Mouse (Mus musculus): ENCODE data around the gene Dock9. TPM values are rescaled to one million over a fixed set of nuclear protein-coding genes. Genes with fewer than 3 reads are reported as not detected.

Dock9 gene
- polyA plus RNA-seq (2012), result 0.04 TPM in 1 of 2 replicates, not detected in the other

DNA sequence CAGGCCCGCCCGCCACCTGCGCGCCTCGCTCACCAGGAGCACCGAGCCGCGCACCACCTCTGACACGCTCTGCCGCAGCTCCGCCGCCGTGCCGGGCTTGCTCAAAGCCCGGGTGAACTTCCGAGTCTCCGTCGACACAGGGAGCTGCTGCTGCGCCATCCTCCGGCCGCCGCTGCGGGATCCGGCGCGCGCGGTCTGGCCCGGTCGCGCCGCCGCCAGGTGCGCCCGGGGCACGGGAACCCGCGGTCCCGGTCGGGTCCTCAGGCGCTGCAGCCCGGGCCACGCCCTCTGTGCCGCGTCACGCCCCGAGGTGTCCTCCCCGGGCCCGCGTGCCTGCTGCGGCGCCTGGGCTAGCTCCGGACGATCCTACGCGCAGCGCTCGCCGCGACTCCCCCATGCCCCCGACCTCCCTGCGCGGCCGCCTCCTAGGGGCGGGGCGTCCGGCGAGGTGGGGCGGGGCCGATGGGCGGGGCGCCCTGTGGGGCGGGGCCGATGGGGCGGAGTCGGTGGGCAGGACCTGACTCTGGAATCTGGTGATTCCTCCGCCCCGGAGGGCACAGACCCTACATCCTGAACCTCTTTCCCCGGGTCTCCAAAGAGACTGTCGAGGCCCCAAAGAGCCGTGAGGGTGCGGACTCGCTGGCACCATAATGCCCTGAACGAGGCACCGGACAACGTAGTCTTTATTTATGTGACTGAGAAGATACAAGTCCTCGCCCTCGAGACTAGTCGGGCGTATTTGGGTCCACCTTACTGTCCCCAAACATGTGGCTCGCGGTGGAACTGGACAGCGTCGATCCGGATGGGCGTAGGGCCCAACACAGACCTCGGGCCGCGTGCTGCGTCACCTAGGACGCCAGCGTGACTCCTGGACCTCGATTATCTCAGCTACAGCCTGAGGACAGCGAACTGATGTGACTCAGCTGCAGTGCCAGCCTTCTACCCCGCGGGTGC, at the start of gene Dock9:
Dock9 (minus strand) TSS at position 381 of the 954 bp plus-strand sequence.
- TF ChIP-seq TAL1 (IDR thresholded peaks at IDR 0.05; ENCODE audit: low read length) (no peak), GATA1 (IDR thresholded peaks at IDR 0.05; ENCODE audit: low read length) (no peak)
- H3K4me1 ChIP-seq (ENCODE audit: control insufficient read depth), result peaks cover 31% of the 10 kb centered on the region
- H3K4me3 ChIP-seq (replicated peaks), result peak within 1 kb of the TSS; percentile 67
- no peaks in the 10 kb centered on the region for H3K9me3 ChIP-seq (ENCODE audit: control insufficient read depth, low read length)
- H3K27me3 ChIP-seq (ENCODE audit: control insufficient read depth), result peaks cover 27% of the 10 kb centered on the region
- no peaks in the 10 kb centered on the region for H3K36me3 ChIP-seq (ENCODE audit: control insufficient read depth)

- Histone ChIP-seq H3K4me1 (ENCODE audit: control insufficient read depth) (no peaks in the 10 kb centered on the region), H3K36me3 (ENCODE audit: control insufficient read depth) (no peaks in the 10 kb centered on the region), H3K4me3 (replicated peaks) (no peak overlapping the region), H3K9me3 (ENCODE audit: control insufficient read depth, low read length) (peaks cover 2% of the 10 kb centered on the region; the same call in 1 of the 2 replicates), H3K27me3 (ENCODE audit: control insufficient read depth) (no peaks in the 10 kb centered on the region)
- no peak for TF ChIP-seq TAL1 (IDR thresholded peaks at IDR 0.05; ENCODE audit: low read length)
- no peak for TF ChIP-seq GATA1 (IDR thresholded peaks at IDR 0.05; ENCODE audit: low read length)
These were observed 46.8 kb upstream of the Dock9 start for GRCm38 (mm10) chr14:121844486-121844885.

GRCm38 (mm10) chr14:121840217-121840616, 42.6 kb upstream of the Dock9 start:
- TF ChIP-seq GATA1 (IDR thresholded peaks at IDR 0.05; ENCODE audit: low read length) (no peak), TAL1 (IDR thresholded peaks at IDR 0.05; ENCODE audit: low read length) (no peak)
- Histone ChIP-seq H3K36me3 (ENCODE audit: control insufficient read depth) (no peaks in the 10 kb centered on the region), H3K4me1 (ENCODE audit: control insufficient read depth) (no peaks in the 10 kb centered on the region), H3K9me3 (ENCODE audit: control insufficient read depth, low read length) (peaks cover 20% of the 10 kb centered on the region), H3K4me3 (replicated peaks) (no peak overlapping the region), H3K27me3 (ENCODE audit: control insufficient read depth) (no peaks in the 10 kb centered on the region)

DNA sequence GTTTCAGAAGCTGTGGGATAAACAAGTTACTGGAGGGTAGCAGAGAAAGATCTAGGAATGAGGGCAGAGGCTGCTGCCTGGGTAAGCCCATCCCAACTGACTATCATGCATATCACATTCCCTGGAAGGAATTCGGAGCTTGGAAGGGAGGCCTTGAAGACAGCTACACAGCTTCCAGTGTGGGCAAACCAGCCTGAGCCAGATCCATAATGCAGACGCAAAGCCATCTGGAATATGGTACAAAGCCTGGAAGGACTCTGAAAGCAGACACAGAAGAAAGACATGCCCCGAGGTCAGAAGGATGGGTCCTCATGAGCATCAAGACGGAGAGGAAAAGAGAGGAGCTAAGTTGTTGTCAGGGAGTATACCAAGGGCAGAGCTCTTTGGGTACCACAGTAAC, 40.5 kb upstream of the Dock9 start:
- Histone ChIP-seq H3K36me3 (ENCODE audit: control insufficient read depth) (no peaks in the 10 kb centered on the region), H3K4me3 (replicated peaks) (no peak overlapping the region), H3K4me1 (ENCODE audit: control insufficient read depth) (no peaks in the 10 kb centered on the region), H3K9me3 (ENCODE audit: control insufficient read depth, low read length) (peaks cover 22% of the 10 kb centered on the region), H3K27me3 (ENCODE audit: control insufficient read depth) (no peaks in the 10 kb centered on the region)
- TF ChIP-seq GATA1 (IDR thresholded peaks at IDR 0.05; ENCODE audit: low read length), result no peak
- TF ChIP-seq TAL1 (IDR thresholded peaks at IDR 0.05; ENCODE audit: low read length), result no peak

DNA sequence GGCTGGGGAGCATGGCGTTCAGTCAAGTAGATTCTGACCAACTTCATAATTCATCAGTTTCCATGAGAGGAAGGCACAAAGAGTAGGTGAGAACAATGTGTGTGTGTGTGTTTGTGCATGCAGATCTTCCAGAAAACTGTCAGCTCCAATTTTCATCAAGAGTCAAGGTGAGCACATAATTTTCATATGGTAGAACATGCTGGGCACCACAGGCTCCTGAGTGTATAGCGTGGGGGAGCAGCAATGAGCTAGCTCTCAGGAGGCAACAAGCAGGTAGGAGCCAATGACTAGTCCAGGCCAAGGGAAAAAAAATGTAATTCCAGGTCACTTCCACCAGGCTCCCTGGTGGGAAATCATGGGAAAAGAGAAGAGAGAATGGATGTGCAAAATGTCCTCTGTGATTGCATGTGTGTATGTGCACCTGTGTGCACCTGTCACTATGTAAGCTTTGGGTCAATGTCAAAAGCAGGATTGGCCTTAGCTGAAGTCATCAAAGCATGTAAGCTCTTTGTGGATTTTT, 35.4 kb upstream of the Dock9 start:
- no peaks in the 10 kb centered on the region for H3K4me1 ChIP-seq (ENCODE audit: control insufficient read depth)
- H3K4me3 ChIP-seq (replicated peaks), result no peak overlapping the region
- peaks cover 10% of the 10 kb centered on the region for H3K9me3 ChIP-seq (ENCODE audit: control insufficient read depth, low read length)
- no peak for TF ChIP-seq GATA1 (IDR thresholded peaks at IDR 0.05; ENCODE audit: low read length)
- no peak for TF ChIP-seq TAL1 (IDR thresholded peaks at IDR 0.05; ENCODE audit: low read length)
- H3K36me3 ChIP-seq (ENCODE audit: control insufficient read depth), result no peaks in the 10 kb centered on the region
- H3K27me3 ChIP-seq (ENCODE audit: control insufficient read depth), result no peaks in the 10 kb centered on the region

DNA sequence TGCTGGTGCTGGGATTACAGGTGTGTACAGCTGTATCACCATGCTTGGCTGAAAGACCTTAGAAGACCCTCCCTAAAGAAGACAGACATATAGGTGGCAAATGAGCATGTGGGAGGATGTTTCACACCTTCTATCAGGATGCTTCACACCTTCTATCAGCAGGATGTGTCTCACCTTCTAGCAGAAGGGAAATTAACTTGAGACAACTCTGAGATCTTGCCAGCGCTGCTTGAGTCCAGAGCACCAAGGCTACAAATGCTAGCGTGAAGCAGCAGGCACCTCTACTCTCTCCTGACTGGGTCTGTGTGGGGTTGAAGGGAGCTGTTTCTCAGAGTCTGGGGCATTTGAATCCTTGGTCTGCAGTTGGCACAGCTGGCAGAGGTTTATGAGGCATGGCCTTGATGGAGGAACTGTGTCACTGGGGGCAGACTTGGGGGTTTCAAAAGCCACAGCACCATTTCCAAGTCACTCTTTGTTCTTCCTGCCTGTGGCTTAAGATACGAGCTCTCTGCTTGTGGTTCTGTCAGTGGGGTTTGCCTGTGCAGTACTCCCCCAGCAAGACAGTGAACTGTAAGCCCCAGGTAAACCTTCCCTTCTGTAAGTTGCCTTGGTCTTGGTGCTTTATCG, 32.3 kb upstream of the Dock9 start:
- no peaks in the 10 kb centered on the region for H3K36me3 ChIP-seq (ENCODE audit: control insufficient read depth)
- H3K9me3 ChIP-seq (ENCODE audit: control insufficient read depth, low read length), result peaks cover 1% of the 10 kb centered on the region; the same call in 1 of the 2 replicates
- no peak for TF ChIP-seq GATA1 (IDR thresholded peaks at IDR 0.05; ENCODE audit: low read length)
- TF ChIP-seq TAL1 (IDR thresholded peaks at IDR 0.05; ENCODE audit: low read length), result no peak
- H3K4me1 ChIP-seq (ENCODE audit: control insufficient read depth), result no peaks in the 10 kb centered on the region
- no peak overlapping the region for H3K4me3 ChIP-seq (replicated peaks)
- no peaks in the 10 kb centered on the region for H3K27me3 ChIP-seq (ENCODE audit: control insufficient read depth)

DNA sequence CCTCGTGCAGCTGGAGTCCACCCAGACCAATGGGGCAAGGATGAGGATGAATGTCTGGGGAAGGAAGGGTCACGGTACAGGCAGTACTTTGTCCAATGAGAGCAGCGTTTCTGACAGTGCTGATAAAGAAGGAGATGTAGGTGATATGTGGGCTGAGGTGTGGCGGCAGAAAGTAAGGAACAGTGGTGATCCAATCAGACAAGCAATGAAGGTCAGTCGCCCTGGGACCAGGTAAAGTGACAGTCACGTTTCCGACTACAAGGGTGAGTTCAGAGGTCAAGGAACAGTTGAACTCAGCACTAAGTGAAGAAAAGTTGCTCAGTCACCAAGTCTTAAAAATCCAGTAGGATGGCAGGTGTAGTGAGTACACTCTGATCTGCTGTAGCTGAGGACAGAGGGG, 29.5 kb upstream of the Dock9 start:
- TF ChIP-seq TAL1 (IDR thresholded peaks at IDR 0.05; ENCODE audit: low read length), result no peak
- TF ChIP-seq GATA1 (IDR thresholded peaks at IDR 0.05; ENCODE audit: low read length), result no peak
- Histone ChIP-seq H3K4me1 (ENCODE audit: control insufficient read depth) (no peaks in the 10 kb centered on the region), H3K4me3 (replicated peaks) (no peak overlapping the region), H3K27me3 (ENCODE audit: control insufficient read depth) (no peaks in the 10 kb centered on the region), H3K9me3 (ENCODE audit: control insufficient read depth, low read length) (no peaks in the 10 kb centered on the region), H3K36me3 (ENCODE audit: control insufficient read depth) (no peaks in the 10 kb centered on the region)

GRCm38 (mm10) chr14:121825521-121826445, 28.1 kb upstream of the Dock9 start:
- no peaks in the 10 kb centered on the region for H3K36me3 ChIP-seq (ENCODE audit: control insufficient read depth)
- no peaks in the 10 kb centered on the region for H3K9me3 ChIP-seq (ENCODE audit: control insufficient read depth, low read length)
- H3K4me1 ChIP-seq (ENCODE audit: control insufficient read depth), result no peaks in the 10 kb centered on the region
- TF ChIP-seq GATA1 (IDR thresholded peaks at IDR 0.05; ENCODE audit: low read length), result no peak
- no peak for TF ChIP-seq TAL1 (IDR thresholded peaks at IDR 0.05; ENCODE audit: low read length)
- no peaks in the 10 kb centered on the region for H3K27me3 ChIP-seq (ENCODE audit: control insufficient read depth)
- H3K4me3 ChIP-seq (replicated peaks), result no peak overlapping the region

Data from erythroblast, embryonic 14.5 days (primary cell).